Mouse (Mus musculus): ENCODE measurements around the gene Prim1. TPM values are rescaled to one million over a fixed set of nuclear protein-coding genes. Genes with fewer than 3 reads are reported as not detected.
A peak's percentile ranks its signal among the peaks of the same experiment; 100 is the strongest.

Gene Prim1
- polyA plus RNA-seq, 1 experiment from 2014 or later = 84.9 TPM

GRCm38 (mm10) chr10:128004918-128005317 is 10.1 kb upstream of the Prim1 start:
- H3K36me3 ChIP-seq = no peaks in the 10 kb centered on the region
- H3K27me3 ChIP-seq = no peaks in the 10 kb centered on the region
- no peak overlapping the region for H3K4me2 ChIP-seq
- H3K9me3 ChIP-seq (replicated peaks) = no peaks in the 10 kb centered on the region
- no peak overlapping the region for H3K9ac ChIP-seq
- H3K4me1 ChIP-seq = no peaks in the 10 kb centered on the region
- no peak for ATAC-seq (replicated peaks; ENCODE audit: low FRiP score)
- no peak overlapping the region for H3K27ac ChIP-seq
- 69% methylated on average over 10 of the region's 10 CpGs for WGBS
- H3K4me3 ChIP-seq (replicated peaks) = no peak overlapping the region

- no peak overlapping the region for H3K27ac ChIP-seq
- H3K9me3 ChIP-seq (replicated peaks) = no peaks in the 10 kb centered on the region
- H3K4me1 ChIP-seq = no peaks in the 10 kb centered on the region
- 86% methylated on average over 8 of the region's 8 CpGs for WGBS
- H3K4me3 ChIP-seq (replicated peaks) = no peak overlapping the region
- H3K9ac ChIP-seq = no peak overlapping the region
- ATAC-seq (replicated peaks; ENCODE audit: low FRiP score) = no peak
- no peaks in the 10 kb centered on the region for H3K27me3 ChIP-seq
- no peak overlapping the region for H3K4me2 ChIP-seq
- H3K36me3 ChIP-seq = no peaks in the 10 kb centered on the region
These were observed 9.5 kb upstream of the Prim1 start for GRCm38 (mm10) chr10:128005479-128005878.

GRCm38 (mm10) chr10:128007446-128007845 is 7.5 kb upstream of the Prim1 start, which contains the start of gene Hsd17b6:
Gene Hsd17b6 (minus strand): TSS chr10:128007611.
- ATAC-seq (replicated peaks; ENCODE audit: low FRiP score) = no peak
- 91% methylated on average over 1 of the region's 1 CpGs for WGBS
- H3K9me3 ChIP-seq (replicated peaks) = no peaks in the 10 kb centered on the region
- H3K4me2 ChIP-seq = no peak within 1 kb of the TSS
- no peaks in the 10 kb centered on the region for H3K36me3 ChIP-seq
- no peak within 1 kb of the TSS for H3K27ac ChIP-seq
- no peak within 1 kb of the TSS for H3K4me3 ChIP-seq (replicated peaks)
- no peaks in the 10 kb centered on the region for H3K27me3 ChIP-seq
- H3K9ac ChIP-seq = no peak within 1 kb of the TSS
- no peaks in the 10 kb centered on the region for H3K4me1 ChIP-seq

GRCm38 (mm10) chr10:128008207-128008889 is 6.6 kb upstream of the Prim1 start:
- no peaks in the 10 kb centered on the region for H3K4me1 ChIP-seq
- no peak overlapping the region for H3K27ac ChIP-seq
- H3K4me2 ChIP-seq = no peak overlapping the region
- no peaks in the 10 kb centered on the region for H3K9me3 ChIP-seq (replicated peaks)
- ATAC-seq (replicated peaks; ENCODE audit: low FRiP score) = peak; percentile 76; the same call in 1 of the 2 replicates
- no peak overlapping the region for H3K4me3 ChIP-seq (replicated peaks)
- H3K9ac ChIP-seq = no peak overlapping the region
- H3K27me3 ChIP-seq = no peaks in the 10 kb centered on the region
- 10% methylated on average over 4 of the region's 4 CpGs for WGBS
- H3K36me3 ChIP-seq = no peaks in the 10 kb centered on the region

GRCm38 (mm10) chr10:128009735-128010134 is 5.2 kb upstream of the Prim1 start:
- Histone ChIP-seq H3K27me3 (no peaks in the 10 kb centered on the region), H3K4me2 (no peak overlapping the region), H3K36me3 (no peaks in the 10 kb centered on the region), H3K9me3 (replicated peaks) (no peaks in the 10 kb centered on the region), H3K4me1 (no peaks in the 10 kb centered on the region), H3K4me3 (replicated peaks) (no peak overlapping the region), H3K9ac (no peak overlapping the region), H3K27ac (no peak overlapping the region)
- no peak for ATAC-seq (replicated peaks; ENCODE audit: low FRiP score)
- 83% methylated on average over 5 of the region's 5 CpGs for WGBS

GRCm38 (mm10) chr10:128022196-128022595 is 7.2 kb downstream of the Prim1 start:
- Histone ChIP-seq H3K9me3 (replicated peaks) (no peaks in the 10 kb centered on the region), H3K36me3 (peaks cover 90% of the 10 kb centered on the region), H3K9ac (no peak overlapping the region), H3K4me2 (no peak overlapping the region), H3K4me1 (no peaks in the 10 kb centered on the region), H3K4me3 (replicated peaks) (no peak overlapping the region), H3K27ac (no peak overlapping the region), H3K27me3 (no peaks in the 10 kb centered on the region)
- WGBS = 96% methylated on average over 5 of the region's 5 CpGs
- no peak for ATAC-seq (replicated peaks; ENCODE audit: low FRiP score)

- Histone ChIP-seq H3K27ac (no peak overlapping the region), H3K4me3 (replicated peaks) (no peak overlapping the region), H3K36me3 (peaks cover 95% of the 10 kb centered on the region), H3K4me2 (no peak overlapping the region), H3K27me3 (no peaks in the 10 kb centered on the region), H3K9me3 (replicated peaks) (no peaks in the 10 kb centered on the region), H3K9ac (no peak overlapping the region), H3K4me1 (no peaks in the 10 kb centered on the region)
- 94% methylated on average over 10 of the region's 10 CpGs for WGBS
- ATAC-seq (replicated peaks; ENCODE audit: low FRiP score) = no peak
These were observed 8.5 kb downstream of the Prim1 start for GRCm38 (mm10) chr10:128023496-128023895.

- H3K4me2 ChIP-seq = no peak overlapping the region
- H3K27me3 ChIP-seq = no peaks in the 10 kb centered on the region
- no peak for ATAC-seq (replicated peaks; ENCODE audit: low FRiP score)
- no peaks in the 10 kb centered on the region for H3K9me3 ChIP-seq (replicated peaks)
- 0 out of 2 replicates have a peak overlapping the region, but pooled peaks have one; percentile 19 for H3K27ac ChIP-seq
- H3K4me3 ChIP-seq (replicated peaks) = no peak overlapping the region
- 90% methylated on average over 7 of the region's 7 CpGs for WGBS
- peaks cover 61% of the 10 kb centered on the region for H3K36me3 ChIP-seq
- H3K9ac ChIP-seq = no peak overlapping the region
- peaks cover 5% of the 10 kb centered on the region for H3K4me1 ChIP-seq
These were observed 15.0 kb downstream of the Prim1 start for GRCm38 (mm10) chr10:128029931-128030330.

- no peak for ATAC-seq (replicated peaks; ENCODE audit: low FRiP score)
- WGBS = 59% methylated on average over 2 of the region's 2 CpGs
- no peak overlapping the region for H3K4me3 ChIP-seq (replicated peaks)
- no peak overlapping the region for H3K4me2 ChIP-seq
- no peaks in the 10 kb centered on the region for H3K9me3 ChIP-seq (replicated peaks)
- H3K36me3 ChIP-seq = peaks cover 54% of the 10 kb centered on the region
- H3K27me3 ChIP-seq = no peaks in the 10 kb centered on the region
- H3K9ac ChIP-seq = no peak overlapping the region
- no peak overlapping the region for H3K27ac ChIP-seq
- peaks cover 5% of the 10 kb centered on the region for H3K4me1 ChIP-seq
These were observed 15.9 kb downstream of the Prim1 start for GRCm38 (mm10) chr10:128030860-128031259.

- Histone ChIP-seq H3K4me1 (peaks cover 48% of the 10 kb centered on the region), H3K27ac (peak overlapping the region; percentile 98), H3K9ac (peak overlapping the region; percentile 97), H3K36me3 (peaks cover 41% of the 10 kb centered on the region), H3K27me3 (no peaks in the 10 kb centered on the region), H3K4me2 (peak overlapping the region; percentile 70), H3K4me3 (replicated peaks) (peak overlapping the region; percentile 86), H3K9me3 (replicated peaks) (no peaks in the 10 kb centered on the region)
- WGBS = 2% methylated on average over 10 of the region's 10 CpGs
- no peak for ATAC-seq (replicated peaks; ENCODE audit: low FRiP score)
These were observed 21.9 kb downstream of the Prim1 start for GRCm38 (mm10) chr10:128036746-128037425.

GRCm38 (mm10) chr10:128037921-128038320 is 23.0 kb downstream of the Prim1 start:
- Histone ChIP-seq H3K27me3 (no peaks in the 10 kb centered on the region), H3K4me2 (peak overlapping the region; percentile 70), H3K27ac (no peak overlapping the region), H3K9ac (peak overlapping the region; percentile 42), H3K9me3 (replicated peaks) (no peaks in the 10 kb centered on the region), H3K4me3 (replicated peaks) (peak overlapping the region; percentile 21), H3K36me3 (peaks cover 51% of the 10 kb centered on the region), H3K4me1 (peaks cover 57% of the 10 kb centered on the region)
- WGBS = 70% methylated on average over 3 of the region's 3 CpGs
- no peak for ATAC-seq (replicated peaks; ENCODE audit: low FRiP score)

- Histone ChIP-seq H3K9me3 (replicated peaks) (no peaks in the 10 kb centered on the region), H3K9ac (0 out of 2 replicates have a peak overlapping the region, but pooled peaks have one; percentile 42), H3K27ac (no peak overlapping the region), H3K4me2 (peak overlapping the region; percentile 70), H3K4me1 (peaks cover 69% of the 10 kb centered on the region), H3K4me3 (replicated peaks) (no peak overlapping the region), H3K27me3 (no peaks in the 10 kb centered on the region), H3K36me3 (peaks cover 64% of the 10 kb centered on the region)
- WGBS = 20% methylated on average over 5 of the region's 5 CpGs
- ATAC-seq (replicated peaks; ENCODE audit: low FRiP score) = no peak
These were observed 24.2 kb downstream of the Prim1 start for GRCm38 (mm10) chr10:128039167-128039566.

Measured in kidney, embryonic 15.5 days (tissue).